Mouse (Mus musculus) B cell, adult 2 months (primary cell): ENCODE measurements around the gene Fcamr.
A peak's percentile ranks its signal among the peaks of the same experiment; 100 is the strongest.

Source experiments
- DNase-seq, 2 experiments: peaks; one replicate each; pipeline ENCODE4 v3.0.0; 2022

Fcamr gene

DNA sequence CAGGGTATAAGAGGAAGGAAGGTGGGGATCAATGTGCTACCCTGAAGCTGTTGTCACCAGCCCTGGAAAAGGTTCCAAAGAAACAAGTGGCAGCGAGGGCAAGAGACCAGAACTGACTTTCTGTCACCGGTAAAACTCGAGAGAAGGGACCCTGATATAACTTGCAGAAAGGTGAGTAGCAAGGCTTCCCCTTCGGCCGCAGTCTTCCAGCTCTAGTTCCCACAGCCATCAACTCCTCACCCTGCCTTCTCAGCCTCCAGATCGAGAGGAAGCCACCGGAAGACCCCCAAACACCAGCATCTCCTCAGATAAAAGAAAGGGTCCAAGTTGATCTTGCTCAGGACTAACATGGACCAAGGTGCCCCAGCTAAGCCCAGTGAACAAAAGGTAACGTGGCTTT is at the start of gene Fcamr:
Fcamr (plus strand) TSS at position 301 of the 400 bp plus-strand sequence.
- no peak for DNase-seq

DNA sequence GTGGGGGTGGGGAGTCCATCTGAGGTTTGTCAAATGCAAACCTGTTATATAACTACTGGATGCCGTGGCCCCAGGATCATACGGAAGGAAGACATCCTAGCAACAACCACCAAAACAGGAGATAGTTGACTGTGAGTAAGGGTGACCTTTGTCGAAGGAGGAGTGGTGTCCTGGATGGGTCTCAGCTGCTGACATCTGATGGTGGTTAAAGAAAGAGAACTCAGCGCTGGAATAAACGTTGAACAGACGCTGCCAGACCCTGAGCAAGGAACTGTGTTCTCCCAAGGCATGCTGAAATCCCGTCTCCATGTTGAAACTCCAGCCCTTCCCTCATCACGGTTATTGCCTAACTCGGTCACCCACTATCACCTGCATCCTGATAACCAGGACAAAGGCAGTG is 41.0 kb upstream of the Fcamr start:
- no peak for DNase-seq

DNA sequence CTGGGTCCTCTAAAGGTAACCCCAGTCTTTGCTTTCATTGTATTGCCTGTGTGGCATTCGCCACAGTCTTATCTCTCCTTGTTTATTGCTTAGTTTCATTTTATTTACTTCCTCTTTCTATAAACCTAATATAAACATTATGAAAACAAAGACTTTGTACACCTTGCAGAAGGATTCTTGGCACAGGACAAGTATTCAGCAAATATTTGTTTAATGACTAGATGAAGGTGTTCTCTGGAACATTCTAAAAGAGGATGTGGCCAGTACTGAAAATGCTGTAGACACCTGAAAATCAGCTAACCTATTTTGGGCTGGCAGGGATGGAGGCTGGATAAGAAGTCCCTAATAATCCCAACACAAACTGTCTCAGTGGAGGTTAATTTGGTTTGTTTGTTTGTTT is 39.1 kb upstream of the Fcamr start:
- DNase-seq, result no peak

DNA sequence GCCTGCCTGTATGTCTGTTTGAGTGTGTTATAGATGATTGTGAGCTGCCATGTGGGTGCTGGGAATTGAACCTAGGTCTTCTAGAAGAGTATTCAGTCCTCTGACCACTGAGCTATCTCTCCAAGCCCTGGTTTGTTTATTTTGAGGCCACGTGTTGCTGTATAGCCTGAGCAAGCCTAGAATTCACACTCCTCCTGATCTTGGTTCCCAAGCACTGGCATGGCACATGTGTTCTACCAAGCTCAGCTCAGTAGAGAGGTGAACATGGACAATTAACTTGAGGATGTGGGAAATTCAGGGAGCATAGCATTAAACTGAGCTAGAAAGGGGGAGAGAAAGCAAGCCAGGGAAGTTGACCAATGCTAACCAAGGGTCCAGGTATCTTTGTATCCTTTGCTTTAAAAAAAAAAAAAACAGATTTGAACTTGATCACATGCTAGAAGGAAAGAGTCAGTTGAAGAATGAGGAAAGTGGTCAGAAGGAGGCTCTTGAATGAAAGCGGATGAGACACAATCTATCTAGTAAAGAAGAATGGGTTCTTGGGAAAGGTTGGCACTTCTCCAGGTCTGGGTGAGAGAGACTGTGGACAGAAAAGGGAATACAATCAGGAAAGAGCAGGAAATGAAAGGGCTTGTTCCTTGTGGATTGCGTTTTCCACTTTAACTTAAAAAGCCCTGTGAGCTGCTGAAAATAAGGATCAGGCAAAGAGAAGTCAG is 38.5 kb upstream of the Fcamr start:
- DNase-seq, result no peak

DNA sequence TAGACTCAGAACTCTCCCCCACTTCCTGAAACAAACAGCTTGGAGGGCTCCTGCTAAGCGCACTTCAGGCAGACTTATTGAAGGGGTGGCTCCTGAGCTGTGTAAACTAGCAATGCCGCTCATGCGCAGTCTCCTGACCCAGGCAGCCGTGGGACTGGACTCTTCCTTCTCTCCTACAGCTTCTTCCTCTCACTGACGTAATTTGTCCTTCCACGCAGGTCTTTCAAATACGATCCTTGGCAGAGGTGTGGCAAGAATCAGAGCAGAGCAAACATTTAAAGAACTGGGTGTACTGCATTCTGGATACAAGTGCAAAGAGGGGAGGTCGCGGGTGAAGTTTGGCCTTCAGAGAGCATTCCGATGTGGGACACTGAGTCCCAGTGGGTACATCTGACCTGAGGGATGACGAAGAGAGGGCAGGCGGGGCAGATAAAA is 36.7 kb upstream of the Fcamr start:
- DNase-seq, result no peak

DNA sequence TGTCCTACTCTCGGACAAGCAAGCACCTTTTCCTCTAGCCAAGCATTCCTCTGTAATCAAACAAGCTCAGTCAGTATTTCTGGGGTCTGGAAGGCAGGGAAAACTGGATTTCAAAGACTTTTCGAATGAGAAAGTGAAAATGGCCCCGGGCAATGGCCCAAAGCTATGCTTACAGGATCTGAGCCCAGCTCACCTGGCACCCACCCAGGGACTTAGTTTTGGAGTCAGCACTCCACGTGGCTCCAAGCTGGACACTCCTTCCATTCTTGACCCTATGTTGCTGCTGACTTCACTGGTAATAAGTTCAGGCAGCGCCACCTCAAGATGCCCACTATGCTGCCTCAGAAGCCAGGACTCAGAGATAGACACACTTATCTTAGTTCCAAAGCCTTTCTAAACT is 33.6 kb upstream of the Fcamr start:
- no peak for DNase-seq

DNA sequence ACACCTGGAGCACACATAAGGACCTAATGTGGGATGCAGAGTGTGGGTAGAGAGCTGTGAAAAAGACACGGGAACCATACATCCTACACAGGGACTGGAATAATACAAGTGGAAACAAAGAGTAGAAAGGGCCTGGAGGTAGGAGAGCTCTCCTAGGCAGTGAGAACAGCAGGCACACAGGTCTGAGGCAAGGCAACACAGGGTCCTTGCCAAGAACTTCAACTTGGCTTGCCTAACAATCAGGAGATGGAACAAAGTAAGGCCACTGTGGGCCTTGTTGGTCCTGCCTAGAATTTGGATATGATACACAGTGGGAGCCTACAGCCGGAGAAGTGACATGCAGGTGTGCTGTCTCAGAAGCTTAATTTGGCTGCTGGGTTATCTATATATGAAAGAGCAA is 30.8 kb upstream of the Fcamr start:
- no peak for DNase-seq

DNA sequence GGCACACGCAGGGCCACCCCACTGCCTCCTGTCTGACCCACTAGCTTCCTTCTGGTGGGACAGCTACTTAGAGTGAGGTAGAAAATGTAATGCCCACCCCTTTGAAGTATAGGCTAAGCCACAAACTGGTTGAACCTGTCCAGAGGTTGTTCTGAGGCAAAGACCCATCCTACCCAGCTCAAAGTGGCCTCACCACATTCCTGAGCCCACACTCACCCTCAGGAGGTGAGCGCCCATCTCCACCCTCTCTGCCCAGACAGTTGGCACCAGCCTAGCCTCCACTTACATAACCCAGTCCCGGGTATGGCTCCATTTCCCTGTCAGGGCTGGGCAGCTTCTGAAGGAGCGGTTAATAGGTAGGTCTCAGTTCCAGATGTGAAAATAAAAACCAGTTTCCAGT is 30.2 kb upstream of the Fcamr start:
- no peak for DNase-seq

DNA sequence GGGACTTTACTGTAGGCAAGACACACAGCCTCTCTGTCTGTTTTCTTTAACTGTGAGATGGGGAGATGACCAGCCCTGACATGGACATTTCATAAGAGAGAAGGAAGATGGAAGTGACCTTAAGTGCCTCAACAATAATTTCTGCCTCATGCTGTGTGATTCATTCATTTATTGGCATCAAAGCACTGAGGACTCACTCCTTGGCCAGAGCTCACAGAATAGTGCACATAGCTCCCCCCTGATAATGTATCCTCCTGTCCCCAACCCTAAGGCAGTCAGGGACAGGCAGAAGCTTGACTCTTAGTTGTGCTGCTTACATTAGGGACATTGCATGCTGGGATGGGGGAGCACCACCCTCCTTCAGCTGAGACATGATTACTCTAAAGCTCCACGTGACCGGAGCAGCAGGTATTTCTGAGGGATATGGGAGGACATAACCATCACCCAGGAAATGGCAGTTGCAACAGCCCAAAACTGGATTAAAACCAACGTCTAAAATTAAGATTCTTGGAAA is 29.7 kb upstream of the Fcamr start:
- DNase-seq, result no peak

DNA sequence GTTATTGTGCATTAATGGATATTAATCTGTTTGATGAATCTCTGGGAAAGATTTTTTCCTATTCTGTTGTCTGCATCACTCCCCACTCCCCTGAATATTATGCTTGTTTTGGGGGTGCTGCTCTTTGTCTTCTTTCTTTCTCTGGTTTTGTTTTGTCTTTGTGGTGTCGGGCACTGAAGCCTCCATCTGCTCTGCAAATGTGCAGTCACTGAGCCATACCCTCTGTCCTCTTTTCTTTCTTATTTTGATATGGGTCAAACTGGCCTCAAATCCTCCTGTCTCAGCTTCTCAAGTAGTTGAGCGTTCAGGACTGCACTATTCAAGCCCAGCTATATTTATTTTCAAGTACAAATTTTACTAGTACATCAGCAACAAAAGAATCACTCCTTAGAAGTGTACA is 25.5 kb upstream of the Fcamr start:
- no peak for DNase-seq

DNA sequence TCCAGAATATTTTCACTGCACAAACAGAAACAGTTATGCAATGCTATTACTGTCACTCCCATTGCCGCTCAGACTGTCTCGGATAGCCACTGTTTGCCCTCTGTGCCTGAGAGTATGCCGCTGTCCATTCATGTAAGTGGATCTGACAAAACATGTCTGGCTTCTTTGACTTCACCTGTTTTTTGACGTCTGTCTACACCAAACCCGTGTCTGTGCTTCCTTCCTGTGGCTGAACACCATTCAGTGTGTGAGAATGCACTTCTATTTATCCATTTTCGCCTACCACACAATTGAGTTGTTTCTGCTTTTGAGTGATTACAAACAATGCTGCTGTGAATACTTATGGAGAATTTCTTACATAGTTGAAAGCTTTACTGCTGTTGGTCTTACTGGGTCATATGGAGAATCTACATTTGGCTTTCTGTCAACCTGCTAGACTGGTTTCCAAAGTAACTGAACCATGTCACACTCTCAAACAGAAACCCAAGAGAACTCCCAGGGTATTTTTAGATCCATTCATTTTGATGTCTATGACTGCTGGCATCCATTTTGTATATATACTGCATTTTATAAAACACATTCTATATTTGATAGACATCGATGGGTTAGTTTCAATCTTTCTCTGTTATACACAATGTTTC is 24.9 kb upstream of the Fcamr start:
- DNase-seq, result peak; percentile 21 to 29

DNA sequence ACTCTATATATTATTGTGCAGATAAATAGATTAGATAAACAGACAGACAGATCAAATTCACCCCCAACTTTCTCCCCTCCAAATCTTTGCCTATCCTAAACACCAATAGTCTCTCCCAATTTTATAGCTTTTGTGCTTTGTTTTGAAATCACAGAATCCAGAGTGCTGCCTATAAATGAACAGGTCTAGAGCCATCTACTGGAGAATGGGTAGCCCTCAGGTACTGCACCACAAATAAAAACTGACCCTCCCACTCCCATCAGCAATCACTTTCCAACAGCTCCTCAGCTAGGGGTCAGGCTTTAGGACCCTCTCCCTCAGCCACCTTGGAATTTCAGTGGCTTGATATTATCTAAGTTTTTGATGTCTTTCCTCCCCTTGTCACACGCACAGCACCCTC is 24.1 kb upstream of the Fcamr start:
- no peak for DNase-seq

DNA sequence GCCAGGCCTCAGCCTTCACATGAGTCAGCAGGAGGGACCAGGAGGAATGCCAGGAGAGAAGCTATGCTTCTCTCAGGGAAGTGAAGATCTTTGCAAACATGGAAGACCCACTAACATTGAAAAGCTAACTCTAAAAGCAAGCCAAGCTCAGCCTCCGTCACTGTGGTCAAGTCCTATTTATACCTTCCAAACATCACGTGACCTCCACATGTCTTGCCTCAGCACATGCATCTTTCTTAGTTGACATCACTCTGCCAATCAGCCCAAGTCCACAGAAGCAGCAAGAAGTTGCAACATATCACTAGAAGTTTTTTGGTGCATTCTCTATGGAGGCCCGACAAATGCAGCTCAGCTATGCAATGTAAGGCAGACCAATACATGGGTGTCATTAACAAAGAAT is 20.8 kb upstream of the Fcamr start:
- no peak for DNase-seq

DNA sequence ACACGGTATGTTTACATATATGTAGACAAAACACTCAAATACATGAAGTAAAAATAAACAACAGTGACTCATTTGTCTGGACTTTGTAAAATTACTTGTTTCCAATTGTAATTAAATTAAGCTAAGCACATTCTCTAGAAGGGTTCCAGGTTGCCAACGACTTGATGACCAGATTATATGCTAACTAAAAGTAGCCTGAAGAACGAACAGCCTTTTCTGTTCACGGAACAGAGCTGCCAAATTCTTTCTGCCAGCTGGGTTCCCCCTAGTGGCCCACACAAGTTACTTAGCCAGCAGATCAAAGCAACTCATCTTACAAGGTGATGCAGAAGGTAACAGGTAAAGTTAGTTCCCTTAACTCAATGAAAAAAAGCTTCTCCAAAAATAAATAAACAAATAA is 16.6 kb upstream of the Fcamr start:
- DNase-seq, result peak; percentile 51 to 58

DNA sequence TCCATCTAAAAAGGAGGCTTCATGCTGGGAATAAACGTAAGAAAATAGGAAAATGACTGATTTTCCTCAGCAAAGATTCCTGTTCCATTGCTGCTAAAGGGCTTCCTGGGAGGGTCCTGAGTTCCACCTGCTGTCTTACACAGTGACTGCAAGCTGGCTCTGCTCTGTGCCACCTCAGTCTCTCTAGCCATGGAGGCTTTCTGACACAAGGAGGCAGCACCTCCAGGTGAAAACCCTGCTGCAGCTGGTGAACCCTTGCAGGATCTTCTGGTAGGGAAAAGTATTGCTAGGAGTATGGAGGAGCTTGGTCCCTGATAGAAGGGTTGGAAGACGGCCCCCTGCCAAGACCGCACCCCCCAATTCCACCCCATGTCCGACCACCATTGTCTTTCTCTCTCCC is 13.7 kb upstream of the Fcamr start:
- DNase-seq, result peak; percentile 27 to 28

DNA sequence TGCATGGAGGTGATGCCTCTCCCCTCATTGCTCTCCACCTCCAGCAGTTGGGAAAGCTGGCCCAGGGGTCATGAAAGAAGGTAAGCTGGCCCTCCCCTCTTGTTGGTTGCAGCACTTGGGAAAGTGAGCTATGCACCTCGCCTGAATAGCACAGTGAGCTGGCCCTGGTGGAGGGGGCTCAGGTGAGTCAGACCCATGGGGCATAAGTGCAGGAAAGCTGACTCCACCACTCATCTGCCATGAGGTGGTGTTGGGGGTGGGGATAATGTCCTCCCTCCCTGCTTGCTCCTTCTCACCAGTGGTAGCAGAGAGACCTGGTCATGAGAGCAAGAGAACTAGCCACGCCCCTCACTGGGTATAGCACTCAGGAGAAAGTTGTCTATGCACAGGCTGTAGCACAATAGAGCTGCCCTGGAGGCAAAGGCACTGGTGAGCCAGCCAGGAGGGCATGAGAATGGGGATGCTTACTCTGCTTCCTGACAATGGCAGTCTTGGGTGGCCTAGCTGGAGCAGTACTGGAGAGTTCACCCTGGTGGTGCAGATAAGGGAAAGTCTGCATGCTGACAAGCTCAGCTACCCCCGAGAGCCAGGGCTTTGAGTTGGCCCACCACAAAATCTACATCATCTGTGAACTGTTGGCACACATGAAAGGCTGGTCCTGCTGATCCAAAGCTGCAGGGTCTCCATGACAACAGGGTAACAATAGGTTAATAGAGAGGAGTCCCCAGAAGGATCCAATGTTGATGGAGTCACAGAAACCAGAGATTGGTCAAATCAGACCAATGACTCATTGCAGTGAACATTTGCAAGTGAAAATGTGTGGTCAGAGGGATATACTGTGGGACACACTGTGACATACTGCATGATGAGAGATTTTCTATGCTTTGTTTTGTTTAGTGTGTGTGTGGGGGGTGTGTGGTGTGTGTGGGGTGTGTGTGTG is 10.9 kb upstream of the Fcamr start:
- no peak for DNase-seq

DNA sequence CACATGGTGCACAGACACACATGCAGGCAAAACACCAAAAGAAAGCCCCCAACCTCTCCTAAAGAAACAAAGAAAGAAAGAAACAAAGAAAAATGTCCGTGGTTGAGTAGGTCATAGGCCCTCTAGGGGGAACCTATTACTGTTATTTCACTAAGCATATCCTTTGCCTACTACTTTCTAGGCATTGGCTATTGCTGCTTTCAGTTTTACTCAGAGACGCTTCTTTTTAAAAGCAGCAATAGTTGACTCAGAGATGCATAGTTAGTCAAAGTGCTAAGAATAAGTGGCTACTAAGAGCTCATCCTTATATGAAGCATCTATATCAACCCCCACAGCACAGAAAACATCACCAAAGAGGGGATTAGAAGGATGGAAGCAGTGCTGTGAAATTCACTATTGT is 5.4 kb upstream of the Fcamr start:
- no peak for DNase-seq

DNA sequence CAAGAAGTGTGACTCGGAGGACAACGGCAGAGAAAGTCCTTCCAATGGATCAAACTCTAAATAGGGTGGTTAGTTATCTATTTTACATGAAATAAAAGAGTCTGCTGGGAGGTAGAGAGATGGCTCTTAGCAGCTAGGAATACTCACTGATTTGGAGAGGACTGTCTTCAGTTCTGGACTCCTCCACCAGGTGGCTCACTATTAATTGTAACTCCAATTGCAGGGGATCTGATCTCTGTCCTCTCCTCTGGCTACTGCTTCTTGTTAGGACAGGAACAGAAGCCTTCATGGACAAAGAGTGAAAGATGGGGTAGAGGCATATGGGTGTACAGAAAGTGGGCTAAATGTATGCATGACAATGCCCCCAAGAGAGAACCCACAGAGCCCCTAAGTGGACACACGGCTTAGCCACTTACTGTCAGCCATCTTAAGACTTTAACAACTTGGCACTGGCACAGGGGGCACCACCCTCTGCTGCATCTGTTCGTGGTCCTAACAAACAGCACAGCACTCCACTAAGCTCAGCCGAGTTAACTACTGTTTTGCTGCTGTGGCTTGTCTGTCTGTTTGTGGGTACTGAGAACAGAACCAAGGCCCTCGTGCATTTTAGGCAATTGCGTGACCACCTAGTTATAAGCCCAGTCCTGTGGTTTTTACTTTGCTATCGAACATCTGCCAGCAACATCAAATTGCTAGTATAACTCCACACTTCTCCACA is 3.6 kb upstream of the Fcamr start:
- peak; percentile 84 to 85 for DNase-seq

DNA sequence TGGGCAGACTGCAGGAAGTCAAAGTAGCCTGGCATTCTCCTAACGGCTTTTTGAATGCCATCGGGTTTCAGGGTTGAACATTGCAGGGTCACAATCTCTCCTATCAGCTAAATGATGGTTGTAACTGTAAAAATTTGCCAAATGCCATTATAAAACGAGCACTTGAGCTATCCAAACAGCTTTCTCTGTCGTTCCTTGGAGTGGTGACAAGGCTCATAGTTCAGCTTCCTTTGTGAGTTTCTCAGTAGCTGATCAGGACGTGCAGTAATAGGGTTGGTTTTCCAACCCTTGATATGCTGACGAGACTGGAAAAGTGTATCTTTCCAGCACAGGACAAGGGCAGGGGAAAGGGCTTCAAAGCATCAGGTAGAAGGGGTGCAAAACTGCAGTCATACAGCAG is 2.7 kb upstream of the Fcamr start:
- DNase-seq, result no peak

DNA sequence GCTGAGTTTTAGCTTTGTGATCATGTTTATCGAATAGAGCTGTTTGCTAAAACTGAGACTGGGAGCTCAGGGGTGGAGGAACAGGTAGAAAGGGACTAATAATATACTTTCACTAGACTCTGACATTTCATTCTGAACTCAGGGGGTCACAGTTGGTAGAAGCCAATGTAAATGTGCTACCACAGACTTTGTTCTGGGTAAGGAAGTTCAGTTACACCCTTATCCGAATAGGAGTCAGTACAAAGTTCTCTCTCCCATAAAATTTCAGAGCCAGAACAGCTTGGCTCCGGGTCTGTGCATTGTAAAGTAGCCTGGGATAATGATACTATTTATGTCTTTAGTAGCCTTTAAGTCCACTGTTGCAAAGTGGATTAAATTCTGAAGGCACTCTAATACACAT is 2.2 kb upstream of the Fcamr start:
- DNase-seq, result no peak

DNA sequence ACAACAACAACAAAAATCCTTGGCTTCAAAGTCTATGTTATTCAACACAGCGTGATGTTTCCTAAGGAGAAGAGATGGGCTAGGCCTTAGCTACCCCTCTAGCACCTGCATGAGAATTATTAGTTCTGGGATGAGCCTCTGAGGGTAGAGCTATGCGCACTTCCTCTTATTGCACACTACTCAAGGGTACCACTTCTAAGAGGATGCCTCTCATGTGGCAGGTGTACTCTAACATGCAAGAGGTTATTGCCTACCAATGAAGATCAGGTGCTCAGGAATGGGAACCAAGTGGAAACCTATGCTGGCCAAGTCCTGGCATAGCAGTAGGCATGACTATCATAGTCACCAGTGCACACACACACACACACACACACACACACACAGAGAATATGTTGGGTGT is 1.3 kb upstream of the Fcamr start:
- no peak for DNase-seq

DNA sequence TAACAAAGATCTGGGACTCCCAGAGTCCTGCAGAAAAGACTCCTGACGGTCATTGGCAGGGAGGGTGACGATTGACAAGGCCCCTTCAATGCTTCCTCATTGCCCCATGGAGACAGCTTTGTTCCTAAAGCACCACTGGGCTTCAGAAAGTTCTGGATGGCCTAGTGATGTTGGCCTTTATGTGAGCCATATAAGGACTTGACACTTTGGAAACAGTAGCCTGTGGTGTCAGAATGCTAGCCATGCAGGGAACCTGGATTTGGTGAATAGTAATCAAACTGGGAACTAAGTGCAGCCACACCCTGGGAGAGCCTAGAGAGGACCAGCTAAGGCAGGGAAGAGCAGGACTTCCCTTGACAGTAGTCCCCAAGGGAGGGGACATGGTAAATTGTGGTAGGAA is 809 bp downstream of the Fcamr start:
- no peak for DNase-seq

DNA sequence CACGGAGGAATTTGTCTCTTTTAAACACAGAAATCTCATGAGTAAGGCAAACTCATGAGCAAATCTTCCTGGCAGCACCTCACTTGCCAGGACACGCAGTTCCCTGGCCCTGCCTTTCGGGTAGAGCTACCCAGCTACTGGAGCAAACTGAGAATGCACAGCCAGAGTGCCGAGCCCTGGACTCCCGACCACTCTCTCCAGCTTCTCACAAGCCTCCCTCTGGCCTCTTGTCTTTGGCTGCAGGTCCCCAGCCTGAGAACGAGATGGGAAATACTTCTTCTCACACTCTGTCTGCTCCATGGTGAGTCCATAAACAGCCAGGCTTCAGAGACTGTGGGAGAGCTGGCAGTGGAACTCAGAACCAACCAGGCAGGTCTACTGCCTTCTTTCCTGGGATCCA is 2.3 kb downstream of the Fcamr start:
- DNase-seq, result no peak
